Mouse (Mus musculus): ENCODE data around the gene Atad2b. TPM values are rescaled to one million over a fixed set of nuclear protein-coding genes. Genes with fewer than 3 reads are reported as not detected.
"Not testable (repeated sequence)": the region's sequence is repeated elsewhere in the genome, so short reads cannot be mapped to it uniquely, and the experiment has no call there.

Gene Atad2b
- polyA plus RNA-seq, 1 experiment from 2014 or later: 7.7 TPM

- Histone ChIP-seq H3K4me2 (ENCODE audit: low read depth, low read length) (no peak overlapping the region), H3K4me3 (ENCODE audit: low read length) (no peak overlapping the region), H3K4me1 (replicated peaks; ENCODE audit: control insufficient read depth, insufficient read depth, low read length) (peaks cover 14% of the 10 kb centered on the region), H3K27me3 (ENCODE audit: control insufficient read depth, insufficient read depth, low read depth, low read length) (no peaks in the 10 kb centered on the region; the same call in 1 of the 2 replicates), H3K9ac (ENCODE audit: low read length) (no peak overlapping the region), H3K9me3 (ENCODE audit: control insufficient read depth, low read length) (no peaks in the 10 kb centered on the region; the same call in 1 of the 2 replicates), H3K27ac (ENCODE audit: low read length) (no peak overlapping the region), H3K36me3 (ENCODE audit: control insufficient read depth, insufficient read depth, low read length) (peaks cover 13% of the 10 kb centered on the region)
- 78% methylated on average over 9 of the region's 9 CpGs for WGBS
- ATAC-seq (ENCODE audit: low read depth): no peak
Measured at GRCm38 (mm10) chr12:4878296-4878783, 38.8 kb upstream of the Atad2b start.

GRCm38 (mm10) chr12:4879048-4879447 is 38.1 kb upstream of the Atad2b start:
- no peak for ATAC-seq (ENCODE audit: low read depth)
- Histone ChIP-seq H3K4me2 (ENCODE audit: low read depth, low read length) (no peak overlapping the region), H3K27me3 (ENCODE audit: control insufficient read depth, insufficient read depth, low read depth, low read length) (no peaks in the 10 kb centered on the region), H3K4me3 (ENCODE audit: low read length) (no peak overlapping the region), H3K9me3 (ENCODE audit: control insufficient read depth, low read length) (no peaks in the 10 kb centered on the region; the same call in 1 of the 2 replicates), H3K4me1 (replicated peaks; ENCODE audit: control insufficient read depth, insufficient read depth, low read length) (peaks cover 7% of the 10 kb centered on the region), H3K27ac (ENCODE audit: low read length) (no peak overlapping the region), H3K36me3 (ENCODE audit: control insufficient read depth, insufficient read depth, low read length) (peaks cover 13% of the 10 kb centered on the region), H3K9ac (ENCODE audit: low read length) (no peak overlapping the region)
- WGBS: 95% methylated on average over 5 of the region's 5 CpGs

GRCm38 (mm10) chr12:4882086-4882485 is 35.1 kb upstream of the Atad2b start:
- ATAC-seq (ENCODE audit: low read depth): no peak
- Histone ChIP-seq H3K4me3 (ENCODE audit: low read length) (no peak overlapping the region), H3K4me2 (ENCODE audit: low read depth, low read length) (no peak overlapping the region), H3K27me3 (ENCODE audit: control insufficient read depth, insufficient read depth, low read depth, low read length) (no peaks in the 10 kb centered on the region), H3K4me1 (replicated peaks; ENCODE audit: control insufficient read depth, insufficient read depth, low read length) (no peaks in the 10 kb centered on the region), H3K9me3 (ENCODE audit: control insufficient read depth, low read length) (no peaks in the 10 kb centered on the region; the same call in 1 of the 2 replicates), H3K27ac (ENCODE audit: low read length) (no peak overlapping the region), H3K9ac (ENCODE audit: low read length) (no peak overlapping the region), H3K36me3 (ENCODE audit: control insufficient read depth, insufficient read depth, low read length) (peaks cover 13% of the 10 kb centered on the region)
- WGBS: 45% methylated on average over 2 of the region's 2 CpGs

- Histone ChIP-seq H3K4me1 (replicated peaks; ENCODE audit: control insufficient read depth, insufficient read depth, low read length) (no peaks in the 10 kb centered on the region), H3K36me3 (ENCODE audit: control insufficient read depth, insufficient read depth, low read length) (peaks cover 5% of the 10 kb centered on the region; the same call in 1 of the 2 replicates), H3K27ac (ENCODE audit: low read length) (no peak overlapping the region), H3K27me3 (ENCODE audit: control insufficient read depth, insufficient read depth, low read depth, low read length) (no peaks in the 10 kb centered on the region), H3K9me3 (ENCODE audit: control insufficient read depth, low read length) (no peaks in the 10 kb centered on the region), H3K4me2 (ENCODE audit: low read depth, low read length) (no peak overlapping the region), H3K4me3 (ENCODE audit: low read length) (no peak overlapping the region), H3K9ac (ENCODE audit: low read length) (no peak overlapping the region)
- no peak for ATAC-seq (ENCODE audit: low read depth)
- 55% methylated on average over 1 of the region's 1 CpGs for WGBS
Measured at GRCm38 (mm10) chr12:4885062-4885461, 32.1 kb upstream of the Atad2b start.

- not testable (repeated sequence) for H3K4me3 ChIP-seq (ENCODE audit: low read length); H3K9ac ChIP-seq (ENCODE audit: low read length); ATAC-seq (ENCODE audit: low read depth); H3K9me3 ChIP-seq (ENCODE audit: control insufficient read depth, low read length); H3K36me3 ChIP-seq (ENCODE audit: control insufficient read depth, insufficient read depth, low read length); H3K4me1 ChIP-seq (replicated peaks; ENCODE audit: control insufficient read depth, insufficient read depth, low read length); H3K27ac ChIP-seq (ENCODE audit: low read length); H3K27me3 ChIP-seq (ENCODE audit: control insufficient read depth, insufficient read depth, low read depth, low read length); H3K4me2 ChIP-seq (ENCODE audit: low read depth, low read length)
- WGBS: 94% methylated on average over 4 of the region's 4 CpGs
Measured at GRCm38 (mm10) chr12:4886581-4886980, 30.6 kb upstream of the Atad2b start.

- Histone ChIP-seq H3K4me3 (ENCODE audit: low read length) (no peak overlapping the region), H3K27ac (ENCODE audit: low read length) (no peak overlapping the region), H3K36me3 (ENCODE audit: control insufficient read depth, insufficient read depth, low read length) (no peaks in the 10 kb centered on the region), H3K27me3 (ENCODE audit: control insufficient read depth, insufficient read depth, low read depth, low read length) (no peaks in the 10 kb centered on the region), H3K9ac (ENCODE audit: low read length) (no peak overlapping the region), H3K4me2 (ENCODE audit: low read depth, low read length) (no peak overlapping the region), H3K9me3 (ENCODE audit: control insufficient read depth, low read length) (no peaks in the 10 kb centered on the region), H3K4me1 (replicated peaks; ENCODE audit: control insufficient read depth, insufficient read depth, low read length) (no peaks in the 10 kb centered on the region)
- ATAC-seq (ENCODE audit: low read depth): no peak
Measured at GRCm38 (mm10) chr12:4888739-4889138, 28.4 kb upstream of the Atad2b start.

GRCm38 (mm10) chr12:4889251-4889650 is 27.9 kb upstream of the Atad2b start:
- WGBS: 89% methylated on average over 2 of the region's 2 CpGs
- H3K27me3 ChIP-seq (ENCODE audit: control insufficient read depth, insufficient read depth, low read depth, low read length): no peaks in the 10 kb centered on the region
- no peak for ATAC-seq (ENCODE audit: low read depth)
- no peak overlapping the region for H3K27ac ChIP-seq (ENCODE audit: low read length)
- no peaks in the 10 kb centered on the region for H3K9me3 ChIP-seq (ENCODE audit: control insufficient read depth, low read length)
- no peak overlapping the region for H3K9ac ChIP-seq (ENCODE audit: low read length)
- no peak overlapping the region for H3K4me3 ChIP-seq (ENCODE audit: low read length)
- H3K36me3 ChIP-seq (ENCODE audit: control insufficient read depth, insufficient read depth, low read length): 0 out of 2 replicates have a peak, but pooled peaks cover 2% of the 10 kb centered on the region
- no peaks in the 10 kb centered on the region for H3K4me1 ChIP-seq (replicated peaks; ENCODE audit: control insufficient read depth, insufficient read depth, low read length)
- no peak overlapping the region for H3K4me2 ChIP-seq (ENCODE audit: low read depth, low read length)

GRCm38 (mm10) chr12:4889891-4890290 is 27.3 kb upstream of the Atad2b start:
- Histone ChIP-seq H3K4me1 (replicated peaks; ENCODE audit: control insufficient read depth, insufficient read depth, low read length) (no peaks in the 10 kb centered on the region), H3K9me3 (ENCODE audit: control insufficient read depth, low read length) (no peaks in the 10 kb centered on the region), H3K4me2 (ENCODE audit: low read depth, low read length) (no peak overlapping the region), H3K4me3 (ENCODE audit: low read length) (no peak overlapping the region), H3K27me3 (ENCODE audit: control insufficient read depth, insufficient read depth, low read depth, low read length) (no peaks in the 10 kb centered on the region), H3K27ac (ENCODE audit: low read length) (no peak overlapping the region), H3K36me3 (ENCODE audit: control insufficient read depth, insufficient read depth, low read length) (0 out of 2 replicates have a peak, but pooled peaks cover 2% of the 10 kb centered on the region), H3K9ac (ENCODE audit: low read length) (no peak overlapping the region)
- no peak for ATAC-seq (ENCODE audit: low read depth)
- WGBS: 90% methylated on average over 1 of the region's 1 CpGs

GRCm38 (mm10) chr12:4898024-4898423 is 19.1 kb upstream of the Atad2b start:
- H3K9ac ChIP-seq (ENCODE audit: low read length): no peak overlapping the region
- H3K36me3 ChIP-seq (ENCODE audit: control insufficient read depth, insufficient read depth, low read length): peaks cover 4% of the 10 kb centered on the region
- ATAC-seq (ENCODE audit: low read depth): no peak
- 92% methylated on average over 5 of the region's 5 CpGs for WGBS
- H3K27ac ChIP-seq (ENCODE audit: low read length): no peak overlapping the region
- no peaks in the 10 kb centered on the region for H3K9me3 ChIP-seq (ENCODE audit: control insufficient read depth, low read length)
- no peaks in the 10 kb centered on the region for H3K27me3 ChIP-seq (ENCODE audit: control insufficient read depth, insufficient read depth, low read depth, low read length)
- H3K4me1 ChIP-seq (replicated peaks; ENCODE audit: control insufficient read depth, insufficient read depth, low read length): no peaks in the 10 kb centered on the region
- no peak overlapping the region for H3K4me2 ChIP-seq (ENCODE audit: low read depth, low read length)
- H3K4me3 ChIP-seq (ENCODE audit: low read length): no peak overlapping the region

- H3K27me3 ChIP-seq (ENCODE audit: control insufficient read depth, insufficient read depth, low read depth, low read length): no peaks in the 10 kb centered on the region
- H3K4me2 ChIP-seq (ENCODE audit: low read depth, low read length): no peak overlapping the region
- H3K9ac ChIP-seq (ENCODE audit: low read length): no peak overlapping the region
- ATAC-seq (ENCODE audit: low read depth): no peak
- H3K27ac ChIP-seq (ENCODE audit: low read length): no peak overlapping the region
- H3K36me3 ChIP-seq (ENCODE audit: control insufficient read depth, insufficient read depth, low read length): no peaks in the 10 kb centered on the region
- 80% methylated on average over 7 of the region's 7 CpGs for WGBS
- no peaks in the 10 kb centered on the region for H3K9me3 ChIP-seq (ENCODE audit: control insufficient read depth, low read length)
- H3K4me3 ChIP-seq (ENCODE audit: low read length): no peak overlapping the region
- peaks cover 2% of the 10 kb centered on the region; the same call in 1 of the 2 replicates for H3K4me1 ChIP-seq (replicated peaks; ENCODE audit: control insufficient read depth, insufficient read depth, low read length)
Measured at GRCm38 (mm10) chr12:4905946-4906345, 11.2 kb upstream of the Atad2b start.
